Mouse (Mus musculus) Muller cell, postnatal 12 days (primary cell): ENCODE data around the gene Dapk3.
"Not testable (repeated sequence)": the region's sequence is repeated elsewhere in the genome, so short reads cannot be mapped to it uniquely, and the experiment has no call there.

Source experiments
- DNase-seq: peaks from one replicate; pipeline ENCODE4 v3.0.0-alpha.2; 2015; ENCODE audit errors: inconsistent ontology term

Dapk3 gene

GRCm38 (mm10) chr10:81145778-81146177 lies 37.0 kb upstream of the Dapk3 start:
- DNase-seq, result no peak

GRCm38 (mm10) chr10:81146296-81146695 lies 36.5 kb upstream of the Dapk3 start:
- peak; percentile 63 for DNase-seq

- DNase-seq, result no peak
These were observed 31.5 kb upstream of the Dapk3 start for GRCm38 (mm10) chr10:81151261-81151660.

- no peak for DNase-seq
These were observed 30.2 kb upstream of the Dapk3 start for GRCm38 (mm10) chr10:81152609-81153008.

- no peak for DNase-seq
These were observed 28.5 kb upstream of the Dapk3 start for GRCm38 (mm10) chr10:81154313-81154712.

GRCm38 (mm10) chr10:81154736-81155135 lies 28.1 kb upstream of the Dapk3 start:
- DNase-seq, result no peak

GRCm38 (mm10) chr10:81161602-81162317 lies 21.0 kb upstream of the Dapk3 start:
- no peak for DNase-seq

- no peak for DNase-seq
These were observed 20.5 kb upstream of the Dapk3 start for GRCm38 (mm10) chr10:81162318-81162652.

GRCm38 (mm10) chr10:81165118-81165517 lies 17.7 kb upstream of the Dapk3 start:
- DNase-seq, result no peak

GRCm38 (mm10) chr10:81167200-81168086 lies 15.4 kb upstream of the Dapk3 start, which contains the start of gene Pias4:
TSS of gene Pias4 (minus strand) at chr10:81167923.
- peak; percentile 99 for DNase-seq

GRCm38 (mm10) chr10:81168087-81168431 lies 14.7 kb upstream of the Dapk3 start:
- no peak for DNase-seq

- DNase-seq, result peak; percentile 86
These were observed 14.1 kb upstream of the Dapk3 start for GRCm38 (mm10) chr10:81168521-81169244.

- DNase-seq, result not testable (repeated sequence)
These were observed 13.3 kb upstream of the Dapk3 start for GRCm38 (mm10) chr10:81169411-81169900.

- DNase-seq, result peak; percentile 81
These were observed 9.7 kb upstream of the Dapk3 start for GRCm38 (mm10) chr10:81173132-81173531.

- peak; percentile 86 for DNase-seq
These were observed 8.0 kb upstream of the Dapk3 start for GRCm38 (mm10) chr10:81174617-81175344.

GRCm38 (mm10) chr10:81175345-81175701 lies 7.5 kb upstream of the Dapk3 start:
- DNase-seq, result not testable (repeated sequence)

GRCm38 (mm10) chr10:81175936-81176465 lies 6.8 kb upstream of the Dapk3 start:
- peak; percentile 49 for DNase-seq

GRCm38 (mm10) chr10:81176466-81177271 lies 6.1 kb upstream of the Dapk3 start, which contains the start of gene Eef2:
TSS of gene Eef2 (plus strand) at chr10:81176631.
- DNase-seq, result peak; percentile 98

- no peak for DNase-seq
These were observed 5.3 kb upstream of the Dapk3 start for GRCm38 (mm10) chr10:81177491-81177925.
